Mouse (Mus musculus) ES-Bruce4 (cell line): ENCODE data around the gene Rpl19. TPM values are rescaled to one million over a fixed set of nuclear protein-coding genes. Genes with fewer than 3 reads are reported as not detected.

Experiments used
- H3K27ac ChIP-seq: 2 replicates; pipeline ENCODE4 v1.5.1; 2012; ENCODE audit warnings: low read length, inconsistent platforms; ENCODE audit not compliant: insufficient read depth
- H3K27me3 ChIP-seq: 2 replicates; pipeline ENCODE4 v1.6.1; 2012; ENCODE audit warnings: mild to moderate bottlenecking, low read length, inconsistent platforms; ENCODE audit not compliant: control insufficient read depth, poor library complexity, insufficient read depth, severe bottlenecking
- H3K36me3 ChIP-seq: 2 replicates; pipeline ENCODE4 v1.6.1; 2012; ENCODE audit warnings: inconsistent platforms, mild to moderate bottlenecking, low read length, moderate library complexity; ENCODE audit not compliant: control insufficient read depth, poor library complexity, insufficient read depth, severe bottlenecking
- H3K4me1 ChIP-seq: one replicate; pipeline ENCODE4 v1.8.1; 2011; ENCODE audit warnings: low read length; ENCODE audit not compliant: control insufficient read depth, insufficient read depth
- H3K4me3 ChIP-seq: 2 replicates; pipeline ENCODE4 v1.5.1; 2011; ENCODE audit warnings: low read depth, mild to moderate bottlenecking, low read length
- H3K9ac ChIP-seq: 2 replicates; pipeline ENCODE4 v1.6.1; 2012; ENCODE audit warnings: low read depth, mild to moderate bottlenecking, inconsistent platforms; ENCODE audit not compliant: poor library complexity, severe bottlenecking
- H3K9me3 ChIP-seq: replicated peaks from 2 replicates; pipeline ENCODE4 v1.6.1; 2012; ENCODE audit warnings: mild to moderate bottlenecking, low read length, inconsistent platforms; ENCODE audit not compliant: control insufficient read depth, poor library complexity, insufficient read depth, severe bottlenecking
- CTCF ChIP-seq: IDR thresholded peaks from one replicate; pipeline ENCODE4 v1.8.1; 2011; ENCODE audit warnings: low read depth, low read length
- EP300 ChIP-seq: IDR thresholded peaks from 2 replicates; pipeline ENCODE4 v1.6.1; 2011; ENCODE audit warnings: low read depth, low read length; ENCODE audit not compliant: insufficient read depth
- POLR2A ChIP-seq: IDR thresholded peaks from one replicate; pipeline ENCODE4 v1.8.1; 2011; ENCODE audit warnings: low read length; ENCODE audit not compliant: insufficient read depth
- polyA plus RNA-seq: library from polyadenylated mRNA; stranded (reverse); fragments of >200 nt; gene quantifications from 2 replicates; pipeline ENCODE4 v1.2.4, GENCODE M21; 2011; ENCODE audit warnings: low read depth; ENCODE audit not compliant: missing spikeins, insufficient read depth, insufficient read length

Rpl19 gene
- polyA plus RNA-seq, 1 experiment, result 2,020 TPM

DNA sequence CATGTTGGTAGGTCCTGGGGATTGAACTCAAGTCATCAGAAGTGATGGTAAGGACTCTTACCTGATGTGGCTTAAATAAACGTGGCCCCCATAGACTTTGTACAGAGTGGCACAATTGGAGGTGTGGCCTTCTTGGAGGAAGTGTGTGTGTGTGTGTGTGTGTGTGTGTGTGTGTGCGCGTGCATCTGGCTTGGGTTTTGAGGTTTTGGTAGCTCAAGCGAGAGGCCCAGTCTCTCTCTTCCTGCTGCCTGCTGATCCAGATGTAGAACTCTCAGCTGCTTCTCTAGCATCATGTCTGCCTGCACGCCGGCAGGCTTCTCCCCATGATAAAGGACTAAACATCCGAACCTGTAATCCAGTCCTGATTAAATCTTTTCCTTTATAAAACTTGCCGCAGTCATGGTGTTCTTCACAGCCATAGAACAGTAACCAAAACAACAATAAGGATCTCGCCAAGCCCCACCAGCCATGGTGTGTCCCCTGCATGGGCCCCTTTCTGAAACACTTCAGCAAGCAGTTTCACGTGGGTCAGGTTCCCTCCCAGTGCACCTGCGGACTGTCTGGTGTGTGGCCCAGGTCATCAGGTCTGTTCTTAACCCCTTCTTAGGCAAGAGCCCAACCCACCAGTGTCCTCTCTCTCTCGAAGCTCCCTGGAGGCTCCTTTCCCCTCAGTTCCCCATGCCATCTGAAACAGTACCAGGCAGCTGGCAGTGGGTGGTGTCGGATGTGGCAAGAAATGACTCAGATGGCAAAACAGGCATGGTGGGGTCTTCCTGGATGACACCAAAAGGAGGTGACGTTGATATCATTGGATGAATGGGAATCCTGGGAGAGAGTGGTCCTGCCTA, 23.4 kb downstream of the Rpl19 start:
- H3K4me3 ChIP-seq, result no peak overlapping the region
- H3K27me3 ChIP-seq, result peaks cover 3% of the 10 kb centered on the region
- no peaks in the 10 kb centered on the region for H3K9me3 ChIP-seq
- H3K9ac ChIP-seq, result no peak overlapping the region
- H3K27ac ChIP-seq, result no peak overlapping the region
- no peaks in the 10 kb centered on the region for H3K36me3 ChIP-seq
- H3K4me1 ChIP-seq, result peaks cover 6% of the 10 kb centered on the region
- TF ChIP-seq POLR2A (no peak), EP300 (no peak)

DNA sequence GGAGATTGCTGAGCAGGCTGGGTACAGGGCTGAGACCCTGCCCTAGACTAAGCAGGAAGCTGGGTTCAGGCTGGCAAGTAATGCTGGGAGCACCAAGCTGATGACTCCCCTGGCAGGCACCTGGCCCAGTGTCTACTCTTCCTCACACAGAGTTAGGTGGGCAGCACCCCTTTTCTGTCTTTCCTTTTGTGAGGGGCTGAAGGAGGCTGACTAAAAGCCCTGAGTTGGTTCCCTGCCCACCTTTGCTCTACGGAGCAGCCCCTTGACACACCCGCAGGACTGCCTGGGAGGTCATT, 24.0 kb downstream of the Rpl19 start:
- Histone ChIP-seq H3K9ac (no peak overlapping the region), H3K9me3 (no peaks in the 10 kb centered on the region), H3K4me3 (no peak overlapping the region), H3K36me3 (no peaks in the 10 kb centered on the region), H3K27me3 (peaks cover 3% of the 10 kb centered on the region), H3K4me1 (peaks cover 6% of the 10 kb centered on the region), H3K27ac (no peak overlapping the region)
- TF ChIP-seq EP300 (no peak), POLR2A (no peak), CTCF (no peak)

DNA sequence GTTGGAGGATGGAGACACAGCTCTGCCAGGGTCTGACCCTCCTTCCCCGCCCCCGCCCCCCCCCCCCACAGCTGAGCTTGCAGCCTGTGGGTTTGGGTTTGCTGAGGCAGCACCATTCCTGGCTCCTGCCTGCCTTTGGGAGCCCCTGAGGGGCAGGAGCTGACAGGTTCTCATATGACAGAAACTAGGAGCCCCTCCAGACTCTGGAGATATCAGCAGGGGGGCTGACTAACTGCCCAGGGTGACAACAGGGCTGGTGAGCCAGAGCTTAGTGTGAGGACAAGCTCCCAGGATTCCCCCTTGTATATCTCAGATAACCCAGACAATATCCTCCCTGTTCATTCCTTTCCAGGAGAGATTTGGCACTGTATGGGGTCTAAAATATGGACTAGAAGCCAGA, 24.4 kb downstream of the Rpl19 start:
- no peak overlapping the region for H3K9ac ChIP-seq
- H3K27ac ChIP-seq, result no peak overlapping the region
- H3K4me3 ChIP-seq, result no peak overlapping the region
- H3K4me1 ChIP-seq, result peaks cover 6% of the 10 kb centered on the region
- TF ChIP-seq POLR2A (no peak), CTCF (no peak), EP300 (no peak)
- H3K36me3 ChIP-seq, result no peaks in the 10 kb centered on the region
- H3K27me3 ChIP-seq, result peaks cover 3% of the 10 kb centered on the region
- H3K9me3 ChIP-seq, result no peaks in the 10 kb centered on the region

DNA sequence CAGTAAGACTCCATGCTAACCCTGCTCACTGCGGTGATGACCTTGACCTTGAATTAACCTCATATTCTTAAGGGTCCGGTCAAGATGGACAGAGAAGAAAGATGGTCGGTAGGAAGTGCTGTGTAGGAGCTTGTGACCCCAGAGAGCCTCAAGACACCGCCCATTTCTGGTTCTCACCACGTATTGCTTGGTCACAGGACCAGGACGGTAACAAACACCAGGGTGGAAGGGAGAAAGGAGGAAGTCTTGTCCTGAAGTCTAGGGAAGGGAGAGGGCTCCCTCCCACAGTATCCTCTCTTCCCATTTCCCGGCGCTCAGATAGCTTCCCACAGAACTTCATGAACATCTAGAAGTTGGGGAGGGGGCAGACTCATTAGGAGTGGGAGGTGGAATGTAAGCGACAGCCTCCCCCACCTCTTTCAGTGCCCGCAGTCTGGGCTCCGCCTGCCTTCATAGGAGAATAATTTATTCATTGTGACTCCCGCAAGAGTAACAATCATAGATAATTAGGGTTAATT, 25.2 kb downstream of the Rpl19 start:
- Histone ChIP-seq H3K4me1 (peaks cover 6% of the 10 kb centered on the region), H3K4me3 (peak overlapping the region; percentile 73), H3K27ac (no peak overlapping the region), H3K9me3 (no peaks in the 10 kb centered on the region), H3K9ac (peak overlapping the region; percentile 62), H3K36me3 (no peaks in the 10 kb centered on the region), H3K27me3 (peaks cover 3% of the 10 kb centered on the region)
- no peak for TF ChIP-seq CTCF
- no peak for TF ChIP-seq EP300
- no peak for TF ChIP-seq POLR2A

DNA sequence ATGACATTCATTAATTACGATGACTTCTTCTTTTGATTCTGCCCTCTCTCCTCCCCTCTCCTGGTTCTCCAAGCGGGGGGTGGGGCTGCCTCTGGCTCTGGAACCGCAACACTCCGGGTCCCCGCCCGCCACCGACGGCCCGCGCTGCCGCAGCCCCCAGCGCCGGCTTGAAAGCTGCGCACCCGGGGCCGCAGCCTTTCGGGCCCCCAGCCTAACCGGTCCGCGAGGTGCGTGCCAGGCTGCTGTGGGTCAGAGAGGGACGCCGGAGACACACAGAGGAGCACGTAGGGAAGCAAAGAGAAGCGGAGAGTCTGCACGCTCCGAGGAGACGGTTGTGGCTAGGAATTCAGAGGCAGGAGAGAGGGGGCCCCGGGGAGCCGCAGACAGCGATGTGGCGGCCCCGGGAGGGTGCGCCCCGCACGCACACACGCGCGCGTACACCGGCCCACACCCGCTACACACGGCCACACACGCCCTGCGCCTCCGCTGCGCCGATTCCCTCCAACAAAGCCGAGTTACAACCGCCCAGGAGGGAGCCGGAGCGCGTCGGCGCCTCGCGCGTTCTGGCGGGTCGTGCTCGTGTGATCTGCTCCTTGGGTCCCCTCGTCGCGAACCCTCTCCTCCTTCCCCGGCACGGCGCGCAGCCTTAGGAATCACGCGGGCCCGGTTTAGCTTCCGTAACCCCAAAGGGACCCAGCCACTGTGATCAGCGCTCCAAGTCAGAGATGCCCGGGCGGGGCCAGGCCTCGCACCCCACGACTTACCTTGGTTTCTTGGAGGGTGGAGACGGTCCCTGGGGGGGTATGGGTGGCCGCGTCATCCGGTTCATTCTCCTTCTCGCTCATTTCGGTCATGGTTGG, 25.8 kb downstream of the Rpl19 start:
- H3K4me3 ChIP-seq, result peak overlapping the region; percentile 73
- peaks cover 3% of the 10 kb centered on the region for H3K27me3 ChIP-seq
- H3K36me3 ChIP-seq, result no peaks in the 10 kb centered on the region
- TF ChIP-seq CTCF (no peak), POLR2A (no peak), EP300 (no peak)
- peak overlapping the region; percentile 62 for H3K9ac ChIP-seq
- H3K27ac ChIP-seq, result no peak overlapping the region
- H3K9me3 ChIP-seq, result no peaks in the 10 kb centered on the region
- peaks cover 6% of the 10 kb centered on the region for H3K4me1 ChIP-seq
